Mouse (Mus musculus) CH12.LX (cell line): Measurements from ENCODE around the gene Gm49396. TPM values are rescaled to one million over a fixed set of nuclear protein-coding genes. Genes with fewer than 3 reads are reported as not detected.

Experiments
- DNase-seq: peaks from one replicate; pipeline ENCODE4 v3.0.0-alpha.2; 2013; ENCODE audit errors: extremely low read depth
- H3K27ac ChIP-seq: 2 replicates; pipeline ENCODE4 v1.5.1; 2012; ENCODE audit warnings: low read depth, mild to moderate bottlenecking, control low read depth, moderate library complexity; ENCODE audit not compliant: insufficient read depth
- H3K27me3 ChIP-seq: replicated peaks from 2 replicates; pipeline ENCODE3; 2012; ENCODE audit warnings: inconsistent platforms
- H3K36me3 ChIP-seq, 2 experiments: replicated peaks in 1 of 2; 2 replicates each; pipeline versions ENCODE3 to v1.6.1; 2012; ENCODE audit warnings: inconsistent platforms in 1 of 2, low read length in 1 of 2, mild to moderate bottlenecking in 1 of 2, mixed read lengths in 1 of 2, moderate library complexity in 1 of 2; ENCODE audit not compliant: control insufficient read depth in 1 of 2, insufficient read depth in 1 of 2
- H3K4me1 ChIP-seq, 2 experiments: 2 replicates each; pipeline ENCODE4 v1.6.1; 2012; ENCODE audit warnings: inconsistent platforms in 1 of 2, moderate library complexity in 1 of 2; ENCODE audit not compliant: insufficient read depth in 2 of 2, control insufficient read depth in 1 of 2
- H3K4me2 ChIP-seq: 2 replicates; pipeline ENCODE4 v1.6.1; 2012; ENCODE audit warnings: low read depth, mild to moderate bottlenecking, control low read depth; ENCODE audit not compliant: poor library complexity, insufficient read depth, severe bottlenecking
- H3K4me3 ChIP-seq, 3 experiments: fragments of 150-350 bp in 1 of 3; sonication (generic) in 1 of 3; replicated peaks in 1 of 3; 2 replicates each; pipeline versions ENCODE3 to v1.5.1; 2011 to 2012; ENCODE audit warnings: low read depth in 2 of 3, low read length in 2 of 3, mild to moderate bottlenecking in 2 of 3, moderate library complexity in 2 of 3, control low read depth in 1 of 3, improper control_type of control experiment in 1 of 3, inconsistent platforms in 1 of 3, mixed read lengths in 1 of 3; ENCODE audit not compliant: poor library complexity in 1 of 3
- H3K79me2 ChIP-seq: replicated peaks from 2 replicates; pipeline ENCODE4 v1.6.1; 2012; ENCODE audit warnings: mild to moderate bottlenecking, moderate library complexity; ENCODE audit not compliant: control insufficient read depth, poor library complexity, insufficient read depth, severe bottlenecking; ENCODE audit errors: extremely low read depth
- H3K9ac ChIP-seq: 2 replicates; pipeline ENCODE4 v1.6.1; 2012; ENCODE audit warnings: low read depth, mild to moderate bottlenecking, control low read depth, moderate library complexity; ENCODE audit not compliant: insufficient read depth
- H3K9me3 ChIP-seq: replicated peaks from 2 replicates; pipeline ENCODE3; 2012; ENCODE audit warnings: low read length, inconsistent platforms, mixed read lengths
- BHLHE40 ChIP-seq: IDR thresholded peaks from 2 replicates; pipeline ENCODE4 v1.6.1; 2011; ENCODE audit warnings: mild to moderate bottlenecking, low read depth, low read length, improper control_type of control experiment
- CHD1 ChIP-seq: IDR thresholded peaks from 2 replicates; pipeline ENCODE4 v1.6.1; 2012; ENCODE audit warnings: low read depth, low read length, improper control_type of control experiment, inconsistent platforms
- CHD2 ChIP-seq: IDR thresholded peaks from 2 replicates; pipeline ENCODE4 v1.6.1; 2011; ENCODE audit warnings: low read length, improper control_type of control experiment
- E2F4 ChIP-seq: IDR thresholded peaks from 2 replicates; pipeline ENCODE4 v1.6.1; 2011; ENCODE audit warnings: low read depth, low read length, improper control_type of control experiment; ENCODE audit not compliant: insufficient replicate concordance
- ELF1 ChIP-seq: IDR thresholded peaks from 2 replicates; pipeline ENCODE4 v1.6.1; 2014; ENCODE audit warnings: low read depth, mild to moderate bottlenecking, inconsistent platforms, low read length, improper control_type of control experiment
- EP300 ChIP-seq: IDR thresholded peaks from 2 replicates; pipeline ENCODE4 v1.6.1; 2011; ENCODE audit warnings: low read length, improper control_type of control experiment
- ETS1 ChIP-seq: conservative IDR thresholded peaks from 2 replicates; pipeline ENCODE4 v1.6.1; 2012; ENCODE audit warnings: low read depth, mild to moderate bottlenecking, inconsistent platforms, low read length, improper control_type of control experiment, moderate library complexity
- IRF4 ChIP-seq: IDR thresholded peaks from 2 replicates; pipeline ENCODE4 v1.6.1; 2014; ENCODE audit warnings: low read depth, mild to moderate bottlenecking, inconsistent platforms, low read length, improper control_type of control experiment
- JUN ChIP-seq: IDR thresholded peaks from 2 replicates; pipeline ENCODE4 v1.6.1; 2011; ENCODE audit warnings: low read depth, mild to moderate bottlenecking, low read length, improper control_type of control experiment, moderate library complexity; ENCODE audit not compliant: insufficient read depth
- JUND ChIP-seq: conservative IDR thresholded peaks from 2 replicates; pipeline ENCODE4 v1.6.1; 2011; ENCODE audit warnings: low read depth, low read length, improper control_type of control experiment
- KAT2A ChIP-seq: IDR thresholded peaks from 2 replicates; pipeline ENCODE4 v1.6.1; 2012; ENCODE audit warnings: low read length, improper control_type of control experiment, inconsistent platforms; ENCODE audit not compliant: insufficient replicate concordance
- MAX ChIP-seq: IDR thresholded peaks from 2 replicates; pipeline ENCODE4 v1.6.1; 2011; ENCODE audit warnings: low read length, improper control_type of control experiment
- MEF2A ChIP-seq: IDR thresholded peaks from 2 replicates; pipeline ENCODE4 v1.6.1; 2014; ENCODE audit warnings: low read depth, mild to moderate bottlenecking, inconsistent platforms, low read length, improper control_type of control experiment, borderline replicate concordance
- MXI1 ChIP-seq: IDR thresholded peaks from 2 replicates; pipeline ENCODE4 v1.6.1; 2011; ENCODE audit warnings: mild to moderate bottlenecking, low read depth, low read length, improper control_type of control experiment
- NELFE ChIP-seq: IDR thresholded peaks from 2 replicates; pipeline ENCODE4 v1.6.1; 2011; ENCODE audit warnings: low read depth, low read length, improper control_type of control experiment
- NRF1 ChIP-seq: IDR thresholded peaks from 2 replicates; pipeline ENCODE4 v1.6.1; 2014; ENCODE audit warnings: low read depth, mild to moderate bottlenecking, inconsistent platforms, low read length, improper control_type of control experiment, moderate library complexity
- PAX5 ChIP-seq: IDR thresholded peaks from 2 replicates; pipeline ENCODE4 v1.6.1; 2012; ENCODE audit warnings: low read length, inconsistent platforms, mixed read lengths
- POLR2AphosphoS2 ChIP-seq: IDR thresholded peaks from 2 replicates; pipeline ENCODE4 v1.6.1; 2011; ENCODE audit warnings: low read depth, low read length, improper control_type of control experiment
- RAD21 ChIP-seq: IDR thresholded peaks from 2 replicates; pipeline ENCODE4 v1.6.1; 2011; ENCODE audit warnings: low read depth, mild to moderate bottlenecking, low read length, improper control_type of control experiment, moderate library complexity
- RCOR1 ChIP-seq: conservative IDR thresholded peaks from 2 replicates; pipeline ENCODE4 v1.6.1; 2012; ENCODE audit warnings: low read depth, mild to moderate bottlenecking, inconsistent platforms, low read length, improper control_type of control experiment
- SIN3A ChIP-seq: IDR thresholded peaks from 2 replicates; pipeline ENCODE4 v1.6.1; 2012; ENCODE audit warnings: low read length, improper control_type of control experiment, inconsistent platforms
- SMC3 ChIP-seq: IDR thresholded peaks from 2 replicates; pipeline ENCODE4 v1.6.1; 2011; ENCODE audit warnings: low read depth, low read length, improper control_type of control experiment
- TCF12 ChIP-seq: IDR thresholded peaks from 2 replicates; pipeline ENCODE4 v1.6.1; 2014; ENCODE audit warnings: low read depth, mild to moderate bottlenecking, inconsistent platforms, low read length, improper control_type of control experiment
- ZKSCAN1 ChIP-seq: IDR thresholded peaks from 2 replicates; pipeline ENCODE4 v1.6.1; 2012; ENCODE audit warnings: low read depth, inconsistent platforms, low read length, improper control_type of control experiment, borderline replicate concordance
- dilution Hi-C: fragments of 300-500 bp; cut with MboI; formaldehyde crosslinking; loops from 2 replicates; pipeline ENCODE4 v1.14.3; 2020; ENCODE audit warnings: low sequenced_read_pairs; ENCODE audit not compliant: extremely low pct_unique_long_range_greater_than_20kb, extremely low pct_ligation_motif_present
- in situ Hi-C: fragments of 300-500 bp; cut with MboI; formaldehyde crosslinking; loops from 3 replicates; pipeline ENCODE4 v1.14.3; 2019; ENCODE audit warnings: low sequenced_read_pairs, low pct_ligation_motif_present, low pct_unique_long_range_greater_than_20kb, mixed read lengths
- polyA plus RNA-seq: library from polyadenylated mRNA; unstranded; fragments of >175 nt; gene quantifications from 2 replicates; pipeline ENCODE4 v1.2.1, GENCODE M21; 2012; ENCODE audit warnings: low read depth; ENCODE audit not compliant: insufficient read length
- total RNA-seq, 2 experiments: library from RNA; depleted of rRNA; stranded (reverse); fragments of 300-350 nt in 1 of 2; fragments of >200 nt in 1 of 2; gene quantifications; 2 replicates each; pipeline ENCODE4 v1.2.3; 2012 to 2014

The Gm49396 gene
- total and polyA plus RNA-seq, 3 experiments: 1.9 to 3.3 (median 2.7) TPM

DNA sequence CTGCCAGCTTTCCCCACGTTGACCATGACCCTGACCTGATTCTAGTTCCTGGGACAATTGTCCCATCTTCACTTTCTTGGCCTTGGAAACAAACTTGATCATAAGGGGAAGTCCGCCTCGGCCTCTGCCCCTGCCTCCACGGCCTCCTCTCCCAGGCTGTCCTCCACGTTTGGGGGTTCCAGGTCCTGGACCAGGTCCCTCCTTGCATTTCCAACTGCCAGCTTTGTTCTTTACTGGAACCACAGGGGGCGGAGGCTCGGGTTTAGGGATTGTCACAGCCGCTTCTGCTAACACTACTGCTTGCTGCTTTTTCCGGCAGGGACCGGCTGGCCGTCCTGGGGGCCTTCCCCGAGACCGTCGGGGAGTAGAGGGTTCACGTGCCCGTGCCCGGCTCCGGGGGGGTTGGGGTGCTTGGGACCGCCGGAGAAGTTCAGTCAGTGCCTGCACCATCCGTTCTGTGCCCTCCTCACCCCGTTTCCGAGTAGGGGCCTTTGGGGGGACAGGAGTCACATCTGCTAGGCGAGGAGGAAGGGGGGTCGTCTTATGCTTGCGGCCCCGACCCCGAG lies 23.4 kb downstream of the Gm49396 start:
- Histone ChIP-seq H3K4me1 (peaks cover 3 to 21% of the 10 kb centered on the region in 2 experiments; a peak in 3 of 4 replicates), H3K79me2 (peaks cover 45% of the 10 kb centered on the region), H3K9me3 (no peaks in the 10 kb centered on the region), H3K4me2 (peak overlapping the region; percentile 72; the same call in 1 of the 2 replicates), H3K27me3 (no peaks in the 10 kb centered on the region), H3K4me3 (no peak overlapping the region), H3K9ac (no peak overlapping the region), H3K27ac (no peak overlapping the region), H3K36me3 (peaks cover 55 to 71% of the 10 kb centered on the region in 2 experiments)
- no peak for DNase-seq
- in situ Hi-C loops (no loop called here), dilution Hi-C loops (no loop called here)
- TF ChIP-seq ELF1 (no peak), CHD1 (no peak), SIN3A (no peak), PAX5 (no peak), TCF12 (no peak), E2F4 (no peak), CHD2 (no peak), RCOR1 (no peak), SMC3 (no peak)

DNA sequence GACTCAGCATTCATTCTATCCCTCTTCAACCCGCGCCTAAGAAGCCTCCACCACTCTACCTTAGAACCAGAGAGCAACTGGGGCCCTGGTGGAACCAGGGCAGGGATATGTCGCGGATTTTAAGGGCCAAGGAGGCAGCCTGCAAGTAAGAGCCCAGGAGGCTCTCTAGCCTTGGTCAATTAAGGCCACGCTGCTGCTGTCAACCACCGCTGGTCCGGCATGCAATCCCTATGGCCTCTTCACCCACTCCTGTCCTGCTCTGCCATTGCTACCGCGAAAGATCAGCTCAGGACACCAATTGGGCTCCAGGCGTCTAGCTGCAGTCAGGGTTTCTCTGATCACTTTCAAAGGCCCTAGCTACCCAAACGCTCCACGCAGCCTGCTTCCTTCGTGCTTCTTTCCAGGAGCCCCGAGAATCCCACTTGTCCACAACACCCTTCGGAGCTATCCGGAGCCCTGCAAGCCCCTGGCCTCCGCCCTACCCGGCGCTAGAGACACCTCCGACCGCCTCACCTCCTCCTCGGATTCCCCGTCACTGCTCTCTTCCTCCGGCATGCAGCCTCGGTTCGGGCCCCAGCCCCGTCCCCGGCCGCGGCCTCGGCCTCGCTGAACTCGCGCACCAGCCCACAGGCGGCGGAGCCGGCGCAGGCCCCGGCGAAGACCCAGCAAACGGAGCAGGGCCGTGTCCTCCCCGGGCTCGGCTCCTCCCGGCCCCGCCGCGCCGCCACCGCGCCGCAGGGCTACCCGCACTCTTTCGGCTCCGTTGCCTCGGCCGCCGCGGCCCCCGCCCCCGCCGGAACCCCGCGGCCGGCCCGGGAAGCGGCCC lies 24.9 kb downstream of the Gm49396 start:
- Histone ChIP-seq H3K9ac (peak overlapping the region; percentile 92), H3K4me2 (peak overlapping the region; percentile 72; the same call in 1 of the 2 replicates), H3K4me1 (peaks cover 4 to 24% of the 10 kb centered on the region in 2 experiments; a peak in 3 of 4 replicates), H3K27me3 (no peaks in the 10 kb centered on the region), H3K36me3 (peaks cover 40 to 56% of the 10 kb centered on the region in 2 experiments), H3K4me3 (peak overlapping the region; percentile 93 to 94 (median 94)), H3K79me2 (peaks cover 58% of the 10 kb centered on the region), H3K9me3 (no peaks in the 10 kb centered on the region), H3K27ac (peak overlapping the region; percentile 64)
- dilution Hi-C loops: no loop called here
- in situ Hi-C loops: no loop called here
- DNase-seq: no peak
- TF ChIP-seq MXI1 (no peak; the same call in 1 of the 2 replicates), KAT2A (no peak), JUND (no peak), IRF4 (no peak), NELFE (no peak), ETS1 (no peak), POLR2AphosphoS2 (no peak), RAD21 (no peak), JUN (no peak), MAX (no peak), NRF1 (no peak), EP300 (no peak), ZKSCAN1 (no peak), CHD1 (no peak), BHLHE40 (no peak), E2F4 (no peak), MEF2A (no peak)
